22 mouse cellular contexts compared by ENCODE assay signal in genomic region chr5:150362241-150362640, GRCm38 (mm10).
A peak's percentile ranks its signal among the peaks of the same experiment; 100 is the strongest.
DNase-seq lines count a peak whose midpoint lies in the region; ATAC-seq and TF ChIP-seq lines count a peak whose summit lies in the region.
"Had no signal": no experiment of that assay in that cellular context is flagged by ENCODE, and none has a peak within 500 bp of the region (broad histone marks: within the 10 kb centered on the region; RNA-seq: fewer than 3 reads in every experiment).

No protein-coding gene starts in this region.

- no peaks in the 10 kb centered on the region for H3K4me1 ChIP-seq in liver, adult 2 months (ENCODE audit: control insufficient read depth, insufficient read depth, low read length)
- no peaks in the 10 kb centered on the region for H3K4me1 ChIP-seq in liver, embryonic 12.5 days
- no peaks in the 10 kb centered on the region for H3K4me1 ChIP-seq in hindbrain, embryonic 16.5 days (ENCODE audit: control insufficient read depth, insufficient read depth, low read depth, low read length)
- H3K4me1 ChIP-seq: embryonic facial prominence, embryonic 13.5 days; forebrain, embryonic 13.5 days; heart, embryonic 12.5 days; hindbrain, embryonic 15.5 days had no signal

- no peak overlapping the region for H3K4me2 ChIP-seq in liver, embryonic 12.5 days
- no peak overlapping the region for H3K4me2 ChIP-seq in hindbrain, embryonic 16.5 days (ENCODE audit: low read length)
- H3K4me2 ChIP-seq: embryonic facial prominence, embryonic 13.5 days; forebrain, embryonic 13.5 days; heart, embryonic 12.5 days; hindbrain, embryonic 15.5 days had no signal

- H3K79me2 ChIP-seq in liver, adult 2 months (ENCODE audit: control insufficient read depth, insufficient read depth, low read length), result no peaks in the 10 kb centered on the region

- no peaks in the 10 kb centered on the region; the same call in 1 of the 2 replicates for H3K9me3 ChIP-seq in liver, embryonic 12.5 days (replicated peaks)
- 0 out of 2 replicates have a peak, but pooled peaks cover 2% of the 10 kb centered on the region for H3K9me3 ChIP-seq in hindbrain, embryonic 16.5 days (ENCODE audit: control insufficient read depth, low read length)
- H3K9me3 ChIP-seq: hindbrain, embryonic 15.5 days had no signal

- H3K27ac ChIP-seq in liver, adult 2 months (replicated peaks; ENCODE audit: insufficient read depth, low read depth, low read length), result no peak overlapping the region
- no peak overlapping the region for H3K27ac ChIP-seq in liver, embryonic 12.5 days
- no peak overlapping the region for H3K27ac ChIP-seq in hindbrain, embryonic 16.5 days (ENCODE audit: low read depth, low read length)
- H3K27ac ChIP-seq: embryonic facial prominence, embryonic 13.5 days; forebrain, embryonic 13.5 days; hindbrain, embryonic 15.5 days had no signal

- no peak for TF ChIP-seq POLR2A in liver, adult 2 months (IDR thresholded peaks at IDR 0.05; ENCODE audit: extremely low read depth, insufficient read depth, low read length)

- H3K36me3 ChIP-seq in liver, adult 2 months (ENCODE audit: control insufficient read depth, insufficient read depth, low read length), result no peaks in the 10 kb centered on the region
- no peaks in the 10 kb centered on the region for H3K36me3 ChIP-seq in liver, embryonic 12.5 days
- H3K36me3 ChIP-seq in hindbrain, embryonic 16.5 days (ENCODE audit: control insufficient read depth, insufficient read depth, low read length), result peaks cover 36% of the 10 kb centered on the region

- H3K27me3 ChIP-seq in liver, adult 2 months (ENCODE audit: control insufficient read depth, insufficient read depth, low read length), result no peaks in the 10 kb centered on the region
- H3K27me3 ChIP-seq in liver, embryonic 12.5 days (replicated peaks), result no peaks in the 10 kb centered on the region
- H3K27me3 ChIP-seq in hindbrain, embryonic 16.5 days (replicated peaks; ENCODE audit: control insufficient read depth, insufficient read depth, low read length), result no peaks in the 10 kb centered on the region
- H3K27me3 ChIP-seq: CH12.LX; embryonic facial prominence, embryonic 13.5 days; forebrain, embryonic 13.5 days; heart, embryonic 12.5 days; hindbrain, embryonic 15.5 days; Patski had no signal

- no peak overlapping the region for H3K9ac ChIP-seq in liver, adult 2 months (ENCODE audit: low read depth, low read length)
- H3K9ac ChIP-seq in liver, embryonic 12.5 days, result no peak overlapping the region
- H3K9ac ChIP-seq in hindbrain, embryonic 16.5 days (ENCODE audit: low read depth, low read length), result no peak overlapping the region
- H3K9ac ChIP-seq: embryonic facial prominence, embryonic 13.5 days; forebrain, embryonic 13.5 days; forebrain, postnatal 0 days; heart, embryonic 12.5 days; hindbrain, embryonic 15.5 days had no signal

- ATAC-seq in liver, embryonic 12.5 days, result no peak
- ATAC-seq in hindbrain, embryonic 16.5 days, result no peak
- ATAC-seq: activated CD4-positive, CD25-positive, alpha-beta regulatory T cell, adult 4 months; forebrain, embryonic 13.5 days; forebrain, postnatal 0 days; inflammation-experienced regulatory T-cells, adult 6 months; intestine, postnatal 0 days; Patski had no signal

- H3K4me3 ChIP-seq in liver, adult 2 months (ENCODE audit: insufficient read depth, low read depth, low read length), result no peak overlapping the region
- H3K4me3 ChIP-seq in liver, embryonic 12.5 days, result no peak overlapping the region
- no peak overlapping the region for H3K4me3 ChIP-seq in hindbrain, embryonic 16.5 days (ENCODE audit: low read length)
- H3K4me3 ChIP-seq: embryonic facial prominence, embryonic 13.5 days; forebrain, embryonic 13.5 days; heart, embryonic 12.5 days; hindbrain, embryonic 15.5 days had no signal

- TF ChIP-seq CTCF in liver, adult 2 months (IDR thresholded peaks at IDR 0.05; ENCODE audit: low read depth, low read length), result no peak

- WGBS in liver, adult 2 months, result 61% methylated on average over 6 of the region's 6 CpGs
- 73% methylated on average over 6 of the region's 6 CpGs for WGBS in liver, embryonic 12.5 days (ENCODE audit: insufficient replicate concordance)
- 90% methylated on average over 6 of the region's 6 CpGs for WGBS in hindbrain, embryonic 16.5 days

- DNase-seq in gastrocnemius, adult 18-20 months (ENCODE audit: low spot score), result peak; percentile 38
- DNase-seq in gastrocnemius, postnatal 36 days, result no peak
- peak; percentile 17 for DNase-seq in liver, adult 2 months (ENCODE audit: extremely low read depth, low read depth, low spot score)
- DNase-seq in adrenal gland, postnatal 25 days, result peak; percentile 43
- no peak for DNase-seq in kidney, postnatal 36 days
- no peak for DNase-seq in layer of hippocampus, postnatal 25 days (ENCODE audit: extremely low spot score in 1 of 2, low spot score in 1 of 2)
- DNase-seq: cerebellum, adult 11-12 months; cerebellum, adult 9-10 months; cerebellum, postnatal 36 days; forebrain, postnatal 0 days; kidney, adult 8-10 months had no signal

- intact Hi-C loops in gastrocnemius, postnatal 36 days (cut with DNase I), result no loop called here

Comparison
In these comparisons a context has a peak if more than half of its experiments do, and no peak if none do; other contexts are left out.
1. DNase-seq: peak in gastrocnemius, adult 18-20 months (single experiment), liver, adult 2 months (single experiment) and adrenal gland, postnatal 25 days (single experiment); none in gastrocnemius, postnatal 36 days (0 of 2), kidney, postnatal 36 days (0 of 2) and layer of hippocampus, postnatal 25 days (0 of 2).